Mouse (Mus musculus): ENCODE results near the gene Rps29. TPM values are rescaled to one million over a fixed set of nuclear protein-coding genes. Genes with fewer than 3 reads are reported as not detected.

Gene Rps29
- total and polyA plus RNA-seq, 3 experiments, result 936 to 3,601 (median 2,773) TPM

GRCm38 (mm10) chr12:69190522-69190921 is 31.5 kb upstream of the Rps29 start:
- TF ChIP-seq GATA2 (IDR thresholded peaks at IDR 0.05; ENCODE audit: borderline replicate concordance, low read depth, low read length) (no peak), CTCF (IDR thresholded peaks at IDR 0.05; ENCODE audit: low read depth, low read length) (no peak), GATA1 (IDR thresholded peaks at IDR 0.05; ENCODE audit: borderline replicate concordance, low read length) (no peak), TAL1 (conservative IDR thresholded peaks at IDR 0.05; ENCODE audit: low read depth, low read length) (no peak), POLR2AphosphoS5 (IDR thresholded peaks at IDR 0.05; ENCODE audit: insufficient replicate concordance, low read depth, low read length) (no peak)
- Histone ChIP-seq H3K9me3 (replicated peaks) (no peaks in the 10 kb centered on the region), H3K36me3 (replicated peaks) (peaks cover 65% of the 10 kb centered on the region), H3K4me3 (ENCODE audit: low read depth, low read length) (no peak overlapping the region), H3K27me3 (ENCODE audit: insufficient read depth, low read length) (no peaks in the 10 kb centered on the region), H3K4me1 (ENCODE audit: insufficient read depth, low read depth, low read length) (peaks cover 42% of the 10 kb centered on the region)
- ATAC-seq (ENCODE audit: extremely low read depth, insufficient number of reproducible peaks, low FRiP score, poor library complexity, severe bottlenecking) (no peak), DNase-seq (ENCODE audit: low spot score) (no peak)

DNA sequence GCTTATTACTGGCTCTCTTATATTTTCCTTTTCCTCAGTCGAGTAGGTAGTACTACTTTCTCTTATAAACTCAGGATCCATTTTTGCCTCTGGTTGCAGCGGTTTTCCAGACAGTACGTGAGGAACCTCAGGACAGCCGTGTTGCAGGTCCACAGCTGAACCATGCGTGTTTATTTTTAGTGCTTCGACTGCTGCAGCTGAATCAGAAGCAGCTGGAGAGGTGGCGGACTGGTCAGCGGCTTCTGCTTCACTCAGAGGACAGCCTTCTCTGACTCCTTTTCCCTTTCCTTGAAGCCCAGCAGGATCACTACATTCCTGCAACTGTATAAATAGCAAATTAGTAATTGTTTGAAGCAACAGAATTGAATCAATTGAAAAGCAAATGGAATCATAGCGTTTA is 31.1 kb upstream of the Rps29 start:
- ATAC-seq (ENCODE audit: extremely low read depth, insufficient number of reproducible peaks, low FRiP score, poor library complexity, severe bottlenecking) (no peak), DNase-seq (ENCODE audit: low spot score) (no peak)
- Histone ChIP-seq H3K9me3 (replicated peaks) (no peaks in the 10 kb centered on the region), H3K36me3 (replicated peaks) (peaks cover 70% of the 10 kb centered on the region), H3K27me3 (ENCODE audit: insufficient read depth, low read length) (no peaks in the 10 kb centered on the region), H3K4me1 (ENCODE audit: insufficient read depth, low read depth, low read length) (peaks cover 47% of the 10 kb centered on the region), H3K4me3 (ENCODE audit: low read depth, low read length) (no peak overlapping the region)
- TF ChIP-seq GATA1 (IDR thresholded peaks at IDR 0.05; ENCODE audit: borderline replicate concordance, low read length) (no peak), POLR2AphosphoS5 (IDR thresholded peaks at IDR 0.05; ENCODE audit: insufficient replicate concordance, low read depth, low read length) (no peak), CTCF (IDR thresholded peaks at IDR 0.05; ENCODE audit: low read depth, low read length) (no peak), TAL1 (conservative IDR thresholded peaks at IDR 0.05; ENCODE audit: low read depth, low read length) (no peak)

- H3K27me3 ChIP-seq (ENCODE audit: insufficient read depth, low read length), result no peaks in the 10 kb centered on the region
- no peaks in the 10 kb centered on the region for H3K9me3 ChIP-seq (replicated peaks)
- TF ChIP-seq GATA1 (IDR thresholded peaks at IDR 0.05; ENCODE audit: borderline replicate concordance, low read length), result no peak
- no peak for TF ChIP-seq GATA2 (IDR thresholded peaks at IDR 0.05; ENCODE audit: borderline replicate concordance, low read depth, low read length)
- no peak; the same call in 1 of the 2 replicates for TF ChIP-seq POLR2AphosphoS5 (IDR thresholded peaks at IDR 0.05; ENCODE audit: insufficient replicate concordance, low read depth, low read length)
- no peak for TF ChIP-seq CTCF (IDR thresholded peaks at IDR 0.05; ENCODE audit: low read depth, low read length)
- H3K4me3 ChIP-seq (ENCODE audit: low read depth, low read length), result peak overlapping the region; percentile 45; the same call in 1 of the 2 replicates
- DNase-seq (ENCODE audit: low spot score) (no peak), ATAC-seq (ENCODE audit: extremely low read depth, insufficient number of reproducible peaks, low FRiP score, poor library complexity, severe bottlenecking) (no peak)
- peaks cover 43% of the 10 kb centered on the region for H3K4me1 ChIP-seq (ENCODE audit: insufficient read depth, low read depth, low read length)
- peaks cover 62% of the 10 kb centered on the region for H3K36me3 ChIP-seq (replicated peaks)
Observed at GRCm38 (mm10) chr12:69186811-69187471, 28.0 kb upstream of the Rps29 start.

DNA sequence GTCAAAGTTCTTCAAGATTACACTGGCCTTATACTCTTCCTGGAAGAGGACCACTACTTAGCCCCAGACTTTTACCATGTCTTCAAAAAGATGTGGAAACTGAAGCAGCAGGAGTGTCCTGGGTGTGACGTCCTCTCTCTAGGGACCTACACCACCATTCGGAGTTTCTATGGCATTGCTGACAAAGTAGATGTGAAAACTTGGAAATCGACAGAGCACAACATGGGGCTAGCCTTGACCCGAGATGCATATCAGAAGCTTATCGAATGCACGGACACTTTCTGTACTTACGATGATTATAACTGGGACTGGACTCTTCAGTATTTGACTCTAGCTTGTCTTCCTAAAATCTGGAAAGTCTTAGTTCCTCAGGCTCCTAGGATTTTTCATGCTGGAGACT is 26.4 kb upstream of the Rps29 start:
- peaks cover 50% of the 10 kb centered on the region for H3K4me1 ChIP-seq (ENCODE audit: insufficient read depth, low read depth, low read length)
- DNase-seq (ENCODE audit: low spot score) (no peak), ATAC-seq (ENCODE audit: extremely low read depth, insufficient number of reproducible peaks, low FRiP score, poor library complexity, severe bottlenecking) (no peak)
- H3K36me3 ChIP-seq (replicated peaks), result peaks cover 61% of the 10 kb centered on the region
- H3K27me3 ChIP-seq (ENCODE audit: insufficient read depth, low read length), result no peaks in the 10 kb centered on the region
- H3K4me3 ChIP-seq (ENCODE audit: low read depth, low read length), result peak overlapping the region; percentile 90
- H3K9me3 ChIP-seq (replicated peaks), result no peaks in the 10 kb centered on the region
- no peak for TF ChIP-seq GATA1 (IDR thresholded peaks at IDR 0.05; ENCODE audit: borderline replicate concordance, low read length)
- TF ChIP-seq TAL1 (conservative IDR thresholded peaks at IDR 0.05; ENCODE audit: low read depth, low read length), result no peak
- TF ChIP-seq CTCF (IDR thresholded peaks at IDR 0.05; ENCODE audit: low read depth, low read length), result no peak
- TF ChIP-seq POLR2AphosphoS5 (IDR thresholded peaks at IDR 0.05; ENCODE audit: insufficient replicate concordance, low read depth, low read length), result no peak
- no peak for TF ChIP-seq GATA2 (IDR thresholded peaks at IDR 0.05; ENCODE audit: borderline replicate concordance, low read depth, low read length)

DNA sequence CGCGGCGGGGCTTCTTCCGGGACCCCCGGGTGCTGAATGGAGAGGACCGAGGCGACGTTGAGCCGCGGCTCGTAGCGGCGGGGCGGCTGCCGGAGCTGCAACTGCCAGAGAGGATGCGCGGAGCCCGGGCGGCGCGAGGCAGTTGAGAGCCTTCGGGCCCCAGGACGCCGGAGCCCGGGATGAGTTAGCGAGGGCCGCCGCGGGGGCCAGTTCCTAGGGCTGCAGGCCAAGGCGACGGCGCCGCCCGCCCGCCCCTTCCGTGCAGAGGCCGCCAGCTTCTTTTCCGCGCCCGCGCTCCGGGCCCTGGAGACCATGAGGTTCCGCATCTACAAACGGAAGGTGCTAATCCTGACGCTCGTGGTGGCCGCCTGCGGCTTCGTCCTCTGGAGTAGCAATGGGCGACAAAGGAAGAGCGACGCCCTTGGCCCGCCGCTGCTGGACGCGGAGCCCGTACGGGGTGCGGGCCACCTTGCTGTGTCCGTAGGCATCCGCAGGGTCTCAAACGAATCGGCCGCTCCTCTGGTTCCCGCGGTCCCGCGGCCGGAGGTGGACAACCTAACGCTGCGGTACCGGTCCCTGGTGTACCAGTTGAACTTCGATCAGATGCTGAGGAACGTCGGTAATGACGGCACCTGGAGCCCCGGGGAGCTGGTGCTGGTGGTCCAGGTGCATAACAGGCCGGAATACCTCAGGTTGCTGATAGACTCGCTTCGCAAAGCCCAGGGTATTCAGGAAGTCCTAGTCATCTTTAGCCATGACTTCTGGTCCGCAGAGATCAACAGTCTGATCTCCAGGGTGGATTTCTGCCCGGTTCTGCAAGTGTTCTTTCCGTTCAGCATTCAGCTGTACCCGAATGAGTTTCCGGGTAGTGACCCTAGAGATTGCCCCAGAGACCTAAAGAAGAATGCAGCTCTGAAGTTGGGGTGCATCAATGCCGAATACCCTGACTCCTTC is 25.6 kb upstream of the Rps29 start:
- peaks cover 60% of the 10 kb centered on the region for H3K36me3 ChIP-seq (replicated peaks)
- DNase-seq (ENCODE audit: low spot score) (peak; percentile 64), ATAC-seq (ENCODE audit: extremely low read depth, insufficient number of reproducible peaks, low FRiP score, poor library complexity, severe bottlenecking) (no peak; the same call in 1 of the 2 replicates)
- peaks cover 53% of the 10 kb centered on the region for H3K4me1 ChIP-seq (ENCODE audit: insufficient read depth, low read depth, low read length)
- H3K27me3 ChIP-seq (ENCODE audit: insufficient read depth, low read length), result no peaks in the 10 kb centered on the region
- TF ChIP-seq GATA1 (IDR thresholded peaks at IDR 0.05; ENCODE audit: borderline replicate concordance, low read length), result no peak
- TF ChIP-seq POLR2AphosphoS5 (IDR thresholded peaks at IDR 0.05; ENCODE audit: insufficient replicate concordance, low read depth, low read length), result no peak
- no peak for TF ChIP-seq CTCF (IDR thresholded peaks at IDR 0.05; ENCODE audit: low read depth, low read length)
- TF ChIP-seq GATA2 (IDR thresholded peaks at IDR 0.05; ENCODE audit: borderline replicate concordance, low read depth, low read length), result no peak
- no peak for TF ChIP-seq TAL1 (conservative IDR thresholded peaks at IDR 0.05; ENCODE audit: low read depth, low read length)
- H3K4me3 ChIP-seq (ENCODE audit: low read depth, low read length), result peak overlapping the region; percentile 90
- no peaks in the 10 kb centered on the region for H3K9me3 ChIP-seq (replicated peaks)

Data from G1E (cell line).